Mouse (Mus musculus) midbrain, embryonic 15.5 days (tissue): ENCODE results near the gene Cacna1e. TPM values are rescaled to one million over a fixed set of nuclear protein-coding genes. Genes with fewer than 3 reads are reported as not detected.

Source experiments
- ATAC-seq: fragments of 200-750 bp; cut with Nextera tagmentation; replicated peaks from 2 replicates; pipeline ENCODE4 v1.8.0; 2017; ENCODE audit warnings: moderate TSS enrichment
- H3K27ac ChIP-seq: fragments of 300-500 bp; sonication (generic); 2 replicates; pipeline ENCODE4 v1.5.1; 2015; ENCODE audit warnings: mild to moderate bottlenecking, inconsistent platforms
- H3K27me3 ChIP-seq: fragments of 300-500 bp; sonication (generic); replicated peaks from 2 replicates; pipeline ENCODE4 v1.6.1; 2015; ENCODE audit warnings: inconsistent platforms
- H3K36me3 ChIP-seq: fragments of 300-500 bp; sonication (generic); replicated peaks from 2 replicates; pipeline ENCODE4 v1.6.1; 2015; ENCODE audit warnings: inconsistent platforms
- H3K4me1 ChIP-seq: fragments of 300-500 bp; sonication (generic); 2 replicates; pipeline ENCODE4 v1.6.1; 2015; ENCODE audit warnings: inconsistent platforms
- H3K4me2 ChIP-seq: fragments of 300-500 bp; sonication (generic); 2 replicates; pipeline ENCODE4 v1.6.1; 2015; ENCODE audit warnings: inconsistent platforms, mild to moderate bottlenecking, moderate library complexity
- H3K4me3 ChIP-seq: fragments of 300-500 bp; sonication (generic); 2 replicates; pipeline ENCODE4 v1.5.1; 2015; ENCODE audit warnings: mild to moderate bottlenecking, inconsistent platforms
- H3K9ac ChIP-seq: fragments of 300-500 bp; sonication (generic); 2 replicates; pipeline ENCODE4 v1.6.1; 2015; ENCODE audit warnings: mild to moderate bottlenecking, inconsistent platforms
- H3K9me3 ChIP-seq: fragments of 300-500 bp; sonication (generic); 2 replicates; pipeline ENCODE4 v1.6.1; 2016; ENCODE audit warnings: inconsistent platforms
- WGBS: fragments of 180-500 bp; shearing (Covaris S2); methylation state at CpG from one replicate; pipeline ENCODE4 v1.1.7; 2015; ENCODE audit warnings: mixed read lengths; 5-methylcytosine and 5-hydroxymethylcytosine counted together
- polyA plus RNA-seq: library from polyadenylated mRNA; unstranded; fragments of >200 nt; fragmentation: Nextera tagmentation; extraction: Ambion mirVana; gene quantifications from 2 replicates; pipeline ENCODE4 v1.2.1, GENCODE M21; 2015

Gene Cacna1e
- polyA plus RNA-seq, 1 experiment from 2014 or later, result 19.3 TPM

- Histone ChIP-seq H3K36me3 (no peaks in the 10 kb centered on the region), H3K9me3 (no peaks in the 10 kb centered on the region), H3K27me3 (no peaks in the 10 kb centered on the region), H3K4me3 (no peak overlapping the region), H3K4me1 (no peaks in the 10 kb centered on the region), H3K4me2 (no peak overlapping the region), H3K27ac (no peak overlapping the region), H3K9ac (no peak overlapping the region)
- no peak for ATAC-seq
These were observed 113.2 kb downstream of the Cacna1e start for GRCm38 (mm10) chr1:154771111-154771510.

- Histone ChIP-seq H3K4me1 (no peaks in the 10 kb centered on the region), H3K36me3 (no peaks in the 10 kb centered on the region), H3K27ac (no peak overlapping the region), H3K27me3 (no peaks in the 10 kb centered on the region), H3K4me3 (no peak overlapping the region), H3K9ac (no peak overlapping the region), H3K9me3 (no peaks in the 10 kb centered on the region), H3K4me2 (no peak overlapping the region)
- 50% methylated on average over 3 of the region's 3 CpGs for WGBS
- ATAC-seq, result no peak
These were observed 113.8 kb downstream of the Cacna1e start for GRCm38 (mm10) chr1:154770542-154770941.

GRCm38 (mm10) chr1:154763132-154763531 is 121.2 kb downstream of the Cacna1e start:
- WGBS, result 73% methylated on average over 4 of the region's 4 CpGs
- Histone ChIP-seq H3K4me1 (no peaks in the 10 kb centered on the region), H3K27me3 (no peaks in the 10 kb centered on the region), H3K4me3 (no peak overlapping the region), H3K4me2 (no peak overlapping the region), H3K9ac (no peak overlapping the region), H3K36me3 (no peaks in the 10 kb centered on the region), H3K9me3 (no peaks in the 10 kb centered on the region), H3K27ac (no peak overlapping the region)
- ATAC-seq, result no peak

GRCm38 (mm10) chr1:154752081-154752480 is 132.2 kb downstream of the Cacna1e start:
- Histone ChIP-seq H3K27me3 (no peaks in the 10 kb centered on the region), H3K4me2 (no peak overlapping the region), H3K9ac (no peak overlapping the region), H3K27ac (no peak overlapping the region), H3K9me3 (no peaks in the 10 kb centered on the region), H3K4me3 (no peak overlapping the region), H3K4me1 (no peaks in the 10 kb centered on the region), H3K36me3 (no peaks in the 10 kb centered on the region)
- ATAC-seq, result no peak
- WGBS, result 73% methylated on average over 2 of the region's 2 CpGs

GRCm38 (mm10) chr1:154748531-154748930 is 135.8 kb downstream of the Cacna1e start:
- Histone ChIP-seq H3K27me3 (no peaks in the 10 kb centered on the region), H3K4me1 (no peaks in the 10 kb centered on the region), H3K27ac (no peak overlapping the region), H3K36me3 (no peaks in the 10 kb centered on the region), H3K9ac (no peak overlapping the region), H3K4me3 (no peak overlapping the region), H3K9me3 (no peaks in the 10 kb centered on the region), H3K4me2 (no peak overlapping the region)
- WGBS, result 90% methylated on average over 3 of the region's 3 CpGs
- ATAC-seq, result no peak

GRCm38 (mm10) chr1:154745241-154745640 is 139.1 kb downstream of the Cacna1e start:
- no peaks in the 10 kb centered on the region for H3K36me3 ChIP-seq
- H3K27ac ChIP-seq, result no peak overlapping the region
- no peaks in the 10 kb centered on the region for H3K9me3 ChIP-seq
- no peak overlapping the region for H3K4me2 ChIP-seq
- 91% methylated on average over 6 of the region's 6 CpGs for WGBS
- H3K9ac ChIP-seq, result no peak overlapping the region
- no peak overlapping the region for H3K4me3 ChIP-seq
- H3K4me1 ChIP-seq, result no peaks in the 10 kb centered on the region
- ATAC-seq, result no peak
- H3K27me3 ChIP-seq, result no peaks in the 10 kb centered on the region

GRCm38 (mm10) chr1:154730411-154730961 is 153.8 kb downstream of the Cacna1e start:
- Histone ChIP-seq H3K27ac (no peak overlapping the region), H3K27me3 (peaks cover 15% of the 10 kb centered on the region), H3K9ac (no peak overlapping the region), H3K4me2 (no peak overlapping the region), H3K4me1 (peaks cover 9% of the 10 kb centered on the region; the same call in 1 of the 2 replicates), H3K4me3 (no peak overlapping the region), H3K36me3 (no peaks in the 10 kb centered on the region), H3K9me3 (no peaks in the 10 kb centered on the region)
- WGBS, result 62% methylated on average over 7 of the region's 7 CpGs
- ATAC-seq, result no peak

- Histone ChIP-seq H3K36me3 (no peaks in the 10 kb centered on the region), H3K27me3 (peaks cover 15% of the 10 kb centered on the region), H3K4me2 (no peak overlapping the region), H3K9me3 (no peaks in the 10 kb centered on the region), H3K4me1 (peaks cover 19% of the 10 kb centered on the region), H3K4me3 (no peak overlapping the region), H3K27ac (no peak overlapping the region), H3K9ac (no peak overlapping the region)
- 58% methylated on average over 6 of the region's 6 CpGs for WGBS
- ATAC-seq, result no peak
These were observed 154.9 kb downstream of the Cacna1e start for GRCm38 (mm10) chr1:154729269-154729980.

- WGBS, result 38% methylated on average over 5 of the region's 5 CpGs
- Histone ChIP-seq H3K4me3 (no peak overlapping the region), H3K9ac (no peak overlapping the region), H3K27ac (no peak overlapping the region), H3K4me1 (peaks cover 26% of the 10 kb centered on the region), H3K27me3 (peaks cover 15% of the 10 kb centered on the region), H3K36me3 (no peaks in the 10 kb centered on the region), H3K4me2 (no peak overlapping the region), H3K9me3 (no peaks in the 10 kb centered on the region)
- ATAC-seq, result no peak
These were observed 155.6 kb downstream of the Cacna1e start for GRCm38 (mm10) chr1:154728682-154729081.

GRCm38 (mm10) chr1:154727696-154728095 is 156.6 kb downstream of the Cacna1e start:
- ATAC-seq, result no peak
- WGBS, result 91% methylated on average over 8 of the region's 8 CpGs
- H3K27me3 ChIP-seq, result peaks cover 15% of the 10 kb centered on the region
- no peaks in the 10 kb centered on the region for H3K36me3 ChIP-seq
- no peaks in the 10 kb centered on the region for H3K9me3 ChIP-seq
- H3K27ac ChIP-seq, result no peak overlapping the region
- peaks cover 34% of the 10 kb centered on the region for H3K4me1 ChIP-seq
- H3K4me3 ChIP-seq, result no peak overlapping the region
- H3K9ac ChIP-seq, result no peak overlapping the region
- H3K4me2 ChIP-seq, result no peak overlapping the region

- H3K4me1 ChIP-seq, result peaks cover 38% of the 10 kb centered on the region
- peaks cover 15% of the 10 kb centered on the region for H3K27me3 ChIP-seq
- H3K4me3 ChIP-seq, result peak overlapping the region; percentile 63
- WGBS, result under 1% methylated on average over 45 of the region's 45 CpGs
- peak overlapping the region; percentile 58 for H3K9ac ChIP-seq
- H3K9me3 ChIP-seq, result no peaks in the 10 kb centered on the region
- H3K36me3 ChIP-seq, result no peaks in the 10 kb centered on the region
- ATAC-seq, result peak; percentile 75
- peak overlapping the region; percentile 78 for H3K27ac ChIP-seq
- peak overlapping the region; percentile 90 for H3K4me2 ChIP-seq
These were observed 157.7 kb downstream of the Cacna1e start for GRCm38 (mm10) chr1:154726361-154727161.
